Mouse (Mus musculus) bone marrow, adult 2 months (tissue): ENCODE measurements around the gene Meox1.

Experiments
- CTCF ChIP-seq: fragments of 200-500 bp; IDR thresholded peaks from 2 replicates; pipeline ENCODE4 v1.5.1; 2011; ENCODE audit warnings: low read length, control low read depth; ENCODE audit not compliant: control insufficient read depth, insufficient read depth
- POLR2A ChIP-seq: fragments of 200-500 bp; IDR thresholded peaks from 2 replicates; pipeline ENCODE4 v1.6.1; 2011; ENCODE audit warnings: low read depth, mild to moderate bottlenecking, control low read depth, low read length, borderline replicate concordance; ENCODE audit not compliant: control insufficient read depth

GRCm38 (mm10) chr11:101886436-101886835 lies 7.7 kb downstream of the Meox1 start:
- TF ChIP-seq CTCF (no peak), POLR2A (no peak)
